ENCODE assay signal across 8 mouse cellular contexts in the genomic region with DNA sequence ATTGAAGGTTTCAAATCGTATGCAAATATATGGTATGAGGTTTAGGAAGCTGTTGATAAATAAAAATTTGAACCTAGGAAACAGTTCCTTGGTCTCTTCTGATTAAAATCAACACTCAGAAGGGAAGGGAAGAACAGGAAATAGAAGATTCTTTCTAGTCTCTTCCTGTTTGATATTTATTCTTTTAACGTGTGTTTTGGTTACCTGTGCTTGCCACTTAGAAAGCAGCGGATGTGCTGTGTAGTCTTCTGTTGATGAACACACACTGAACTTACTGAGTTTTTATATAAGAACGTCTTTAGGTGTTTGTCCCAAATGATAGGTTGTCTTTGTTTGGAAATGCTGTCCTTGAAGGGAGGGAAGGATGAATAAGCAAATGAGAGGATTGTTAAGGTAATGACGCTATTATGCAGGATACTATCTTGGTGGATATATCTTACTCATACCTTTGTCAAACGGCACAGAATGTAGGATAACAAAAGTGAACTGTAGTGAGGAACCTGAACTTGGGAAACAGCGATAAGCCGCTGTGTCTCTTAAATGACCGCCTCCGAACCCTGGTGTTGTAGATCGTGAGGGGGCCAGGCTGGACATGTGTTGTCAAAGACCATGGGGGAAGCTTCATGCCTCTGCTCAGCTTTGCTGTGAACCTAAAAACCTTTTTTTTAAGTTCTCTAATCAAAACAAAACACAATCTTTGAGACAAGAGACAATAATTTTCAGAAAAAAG. TPM values are rescaled to one million over a fixed set of nuclear protein-coding genes. Genes with fewer than 3 reads are reported as not detected.
A peak's percentile ranks its signal among the peaks of the same experiment; 100 is the strongest.
DNase-seq lines count a peak whose midpoint lies in the region; ATAC-seq and TF ChIP-seq lines count a peak whose summit lies in the region.

No protein-coding gene starts in this region.

- no peaks in the 10 kb centered on the region for H3K9me3 ChIP-seq in kidney, embryonic 16.5 days (ENCODE audit: low read length)
- no peaks in the 10 kb centered on the region for H3K9me3 ChIP-seq in hindbrain, embryonic 14.5 days (ENCODE audit: control insufficient read depth, low read length)
- H3K9me3 ChIP-seq in midbrain, postnatal 0 days (ENCODE audit: low read length), result no peaks in the 10 kb centered on the region

- no peaks in the 10 kb centered on the region for H3K36me3 ChIP-seq in kidney, embryonic 16.5 days (ENCODE audit: insufficient read depth, low read length)
- no peaks in the 10 kb centered on the region for H3K36me3 ChIP-seq in hindbrain, embryonic 14.5 days (replicated peaks; ENCODE audit: control insufficient read depth, insufficient read depth)
- H3K36me3 ChIP-seq in midbrain, postnatal 0 days (ENCODE audit: insufficient read depth, low read length), result no peaks in the 10 kb centered on the region

- H3K9ac ChIP-seq in kidney, embryonic 16.5 days (replicated peaks; ENCODE audit: low read length), result peak overlapping the region; percentile 91; the same call in 1 of the 2 replicates
- H3K9ac ChIP-seq in hindbrain, embryonic 14.5 days, result peak overlapping the region; percentile 96; the same call in 1 of the 2 replicates
- H3K9ac ChIP-seq in midbrain, postnatal 0 days (replicated peaks; ENCODE audit: low read length, poor library complexity, severe bottlenecking), result no peak overlapping the region

- WGBS in kidney, embryonic 16.5 days, result 51% methylated on average over 11 of the region's 11 CpGs
- 66% methylated on average over 11 of the region's 11 CpGs for WGBS in hindbrain, embryonic 14.5 days
- WGBS in midbrain, postnatal 0 days, result 68% methylated on average over 11 of the region's 11 CpGs

- no peak for TF ChIP-seq CTCF in midbrain, postnatal 0 days (IDR thresholded peaks at IDR 0.05)

- peaks cover 36% of the 10 kb centered on the region for H3K4me1 ChIP-seq in kidney, embryonic 16.5 days (ENCODE audit: insufficient read depth, low read length)
- peaks cover 8% of the 10 kb centered on the region for H3K4me1 ChIP-seq in hindbrain, embryonic 14.5 days (replicated peaks; ENCODE audit: control insufficient read depth, insufficient read depth, low read length)
- no peaks in the 10 kb centered on the region for H3K4me1 ChIP-seq in midbrain, postnatal 0 days (ENCODE audit: insufficient read depth, low read length)

- H3K4me2 ChIP-seq in kidney, embryonic 16.5 days (replicated peaks; ENCODE audit: low read depth, low read length), result peak overlapping the region; percentile 90
- peak overlapping the region; percentile 82 for H3K4me2 ChIP-seq in hindbrain, embryonic 14.5 days (replicated peaks)
- H3K4me2 ChIP-seq in midbrain, postnatal 0 days (ENCODE audit: low read depth, low read length, poor library complexity, severe bottlenecking), result peak overlapping the region; percentile 83

- no peaks in the 10 kb centered on the region for H3K27me3 ChIP-seq in kidney, embryonic 16.5 days (ENCODE audit: insufficient read depth, low read length)
- no peaks in the 10 kb centered on the region for H3K27me3 ChIP-seq in hindbrain, embryonic 14.5 days (ENCODE audit: control insufficient read depth, insufficient read depth, low read length)
- no peaks in the 10 kb centered on the region for H3K27me3 ChIP-seq in midbrain, postnatal 0 days (ENCODE audit: insufficient read depth, low read length)

- no peak for DNase-seq in kidney, postnatal 25 days
- DNase-seq in hindbrain, embryonic 14.5 days (ENCODE audit: low spot score), result no peak
- DNase-seq in midbrain, postnatal 0 days (ENCODE audit: low spot score), result no peak
- no peak for DNase-seq in adrenal gland, adult 2 months
- DNase-seq in layer of hippocampus, postnatal 10 days (ENCODE audit: low spot score in 2 of 2), result no peak
- DNase-seq in adrenal gland, postnatal 25 days, result no peak

- no peak overlapping the region for H3K27ac ChIP-seq in kidney, embryonic 16.5 days (ENCODE audit: low read length)
- H3K27ac ChIP-seq in hindbrain, embryonic 14.5 days, result no peak overlapping the region
- no peak overlapping the region for H3K27ac ChIP-seq in midbrain, postnatal 0 days (ENCODE audit: low read depth, low read length)

- peak overlapping the region; percentile 96 for H3K4me3 ChIP-seq in kidney, embryonic 16.5 days (ENCODE audit: low read length)
- H3K4me3 ChIP-seq in hindbrain, embryonic 14.5 days (replicated peaks; ENCODE audit: low read length), result peak overlapping the region; percentile 92
- peak overlapping the region; percentile 76 for H3K4me3 ChIP-seq in midbrain, postnatal 0 days (ENCODE audit: low read depth, low read length)

- no peak for ATAC-seq in kidney, embryonic 16.5 days (ENCODE audit: low FRiP score, low TSS enrichment)
- ATAC-seq in activated CD4-positive, CD25-positive, alpha-beta regulatory T cell, adult 4 months, result peak; percentile 38
- ATAC-seq in hindbrain, embryonic 14.5 days (ENCODE audit: low FRiP score), result no peak
- no peak for ATAC-seq in midbrain, postnatal 0 days (ENCODE audit: low FRiP score)

RNA-seq across cellular contexts. Expression of gene Tes, which starts 1.4 kb away (rescaled TPM):
- polyA plus RNA-seq in kidney, embryonic 16.5 days (2015; fragmentation: Nextera tagmentation; extraction: Ambion mirVana), result 77.5 and 82.6 TPM in 2 replicates
- 100 to 1,000 TPM; 172 to 206 TPM for polyA plus RNA-seq in activated CD4-positive, CD25-positive, alpha-beta regulatory T cell, adult 4 months (2017; shearing (Covaris generic))
- polyA plus RNA-seq in hindbrain, embryonic 14.5 days (2014; fragmentation: Nextera tagmentation; extraction: Ambion mirVana), result 69.5 and 72.9 TPM in 2 replicates
- total RNA-seq in midbrain, postnatal 0 days (2014; rRNA removed), result 22.1 and 24.2 TPM in 2 replicates
- polyA plus RNA-seq in midbrain, postnatal 0 days (2015; fragmentation: Nextera tagmentation; extraction: Ambion mirVana), result 11.9 and 12.1 TPM in 2 replicates
- total RNA-seq in adrenal gland, adult 2 months (2021), result 10 to 100 TPM in 1 of 2 experiments, 1 to 10 TPM in 1; 6.5 to 19.4 TPM
- 2.4 and 3.3 TPM in 2 replicates for polyA plus RNA-seq in adrenal gland, adult 2 months (2012; rRNA removed)
- 1 to 10 TPM; 6.1 to 7.0 TPM for total RNA-seq in layer of hippocampus, postnatal 10 days (2021)
- total RNA-seq in adrenal gland, postnatal 25 days (2021), result 8.7 and 11.1 TPM in 2 replicates
